Mouse (Mus musculus): ENCODE measurements around the gene 4931428F04Rik.
"Not testable (repeated sequence)": the region's sequence is repeated elsewhere in the genome, so short reads cannot be mapped to it uniquely, and the experiment has no call there.

The 4931428F04Rik gene

DNA sequence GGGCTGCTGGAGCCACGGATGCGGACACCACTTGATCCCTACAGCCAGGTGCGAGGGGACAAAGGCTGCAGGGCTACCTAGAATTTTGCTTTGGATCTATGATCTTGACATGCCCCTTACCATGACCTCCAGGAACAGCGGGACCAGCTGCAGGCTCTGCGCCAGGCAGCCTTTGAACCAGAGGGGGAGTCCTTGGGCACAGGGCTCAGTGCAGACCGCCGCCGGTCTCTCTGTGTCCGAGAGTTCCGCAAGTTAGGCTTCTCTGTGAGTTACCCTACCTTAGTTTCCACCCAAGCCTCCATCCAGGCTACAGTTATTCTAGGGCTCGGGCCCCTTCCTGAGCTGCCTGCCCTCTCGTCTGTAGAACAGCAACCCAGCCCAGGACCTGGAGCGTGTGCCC is 18.0 kb upstream of the 4931428F04Rik start:
- no peak for DNase-seq (ENCODE audit: low read depth, low spot score)

DNA sequence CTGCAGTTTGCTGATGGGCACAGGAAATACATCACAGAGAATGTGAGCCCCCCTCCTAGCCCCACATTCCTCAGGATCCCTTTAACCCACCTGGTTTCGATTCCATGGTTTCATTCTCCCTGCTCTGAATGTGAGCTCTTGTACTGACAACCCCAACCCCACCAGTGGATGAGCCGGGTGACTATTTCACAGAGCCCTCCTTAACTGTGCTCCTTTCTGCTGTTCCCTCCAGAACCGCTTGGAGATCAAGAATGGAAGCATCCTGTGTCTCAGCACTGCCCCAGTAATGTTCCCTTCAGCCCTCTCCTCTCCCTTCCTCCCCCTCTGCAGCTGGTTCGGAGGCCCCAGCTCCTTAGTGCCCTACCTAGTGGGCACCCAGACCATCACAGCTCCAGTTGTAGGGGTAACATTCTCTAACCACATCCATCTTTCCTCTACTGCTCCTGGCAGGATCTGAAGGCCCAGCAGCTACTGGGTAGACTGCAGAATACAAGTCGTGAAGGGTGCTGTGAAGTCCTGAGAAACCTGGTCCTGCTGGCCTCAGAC is 16.6 kb upstream of the 4931428F04Rik start:
- no peak for DNase-seq (ENCODE audit: low read depth, low spot score)

DNA sequence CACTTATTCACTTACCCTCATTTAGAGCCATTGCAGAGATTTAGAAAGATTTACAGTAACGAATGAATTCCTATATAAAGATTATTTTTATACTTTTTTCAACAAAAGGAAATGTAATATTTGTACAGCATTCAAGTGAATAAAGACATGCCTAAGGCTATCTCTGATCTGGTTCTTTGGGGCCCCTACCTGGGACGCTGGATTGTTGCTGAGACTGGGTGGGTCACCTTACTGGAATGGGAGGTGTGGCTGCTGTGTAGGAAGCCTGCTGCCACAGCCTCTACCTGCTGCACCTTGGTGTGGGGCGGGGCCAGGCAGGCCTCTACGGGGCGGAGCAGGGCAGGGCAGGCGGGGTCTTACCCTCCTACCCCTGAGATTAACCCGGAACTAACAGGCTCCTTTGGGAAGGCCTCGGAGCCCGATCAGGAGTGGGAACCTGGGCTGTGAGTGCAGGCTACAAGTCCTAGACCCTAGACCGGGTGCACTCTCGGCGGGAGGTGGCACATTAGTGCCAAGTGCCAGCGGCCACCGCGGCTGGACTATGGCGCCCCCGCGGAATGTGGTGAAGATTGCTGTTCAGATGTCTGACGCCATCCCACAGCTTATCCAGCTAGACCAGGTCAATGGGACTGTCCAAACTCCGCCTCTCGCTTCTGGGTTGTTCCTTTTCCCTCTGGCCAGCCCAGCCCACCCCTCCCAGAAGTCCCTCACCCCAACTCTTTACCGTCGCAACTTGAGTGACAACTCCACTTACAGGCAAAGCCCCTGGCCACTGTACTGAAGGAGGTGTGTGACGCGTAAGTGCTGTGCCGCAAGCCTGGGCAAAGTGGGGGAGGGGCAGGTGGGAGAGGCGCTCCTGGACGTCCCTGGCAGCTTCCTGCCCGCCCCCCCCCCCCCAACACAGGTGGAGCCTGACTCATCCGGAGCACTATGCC is 15.8 kb upstream of the 4931428F04Rik start, which contains the start of gene Elmo3:
TSS of gene Elmo3 (plus strand) at position 391 of the 935 bp plus-strand sequence.
- no peak for DNase-seq (ENCODE audit: low read depth, low spot score)

DNA sequence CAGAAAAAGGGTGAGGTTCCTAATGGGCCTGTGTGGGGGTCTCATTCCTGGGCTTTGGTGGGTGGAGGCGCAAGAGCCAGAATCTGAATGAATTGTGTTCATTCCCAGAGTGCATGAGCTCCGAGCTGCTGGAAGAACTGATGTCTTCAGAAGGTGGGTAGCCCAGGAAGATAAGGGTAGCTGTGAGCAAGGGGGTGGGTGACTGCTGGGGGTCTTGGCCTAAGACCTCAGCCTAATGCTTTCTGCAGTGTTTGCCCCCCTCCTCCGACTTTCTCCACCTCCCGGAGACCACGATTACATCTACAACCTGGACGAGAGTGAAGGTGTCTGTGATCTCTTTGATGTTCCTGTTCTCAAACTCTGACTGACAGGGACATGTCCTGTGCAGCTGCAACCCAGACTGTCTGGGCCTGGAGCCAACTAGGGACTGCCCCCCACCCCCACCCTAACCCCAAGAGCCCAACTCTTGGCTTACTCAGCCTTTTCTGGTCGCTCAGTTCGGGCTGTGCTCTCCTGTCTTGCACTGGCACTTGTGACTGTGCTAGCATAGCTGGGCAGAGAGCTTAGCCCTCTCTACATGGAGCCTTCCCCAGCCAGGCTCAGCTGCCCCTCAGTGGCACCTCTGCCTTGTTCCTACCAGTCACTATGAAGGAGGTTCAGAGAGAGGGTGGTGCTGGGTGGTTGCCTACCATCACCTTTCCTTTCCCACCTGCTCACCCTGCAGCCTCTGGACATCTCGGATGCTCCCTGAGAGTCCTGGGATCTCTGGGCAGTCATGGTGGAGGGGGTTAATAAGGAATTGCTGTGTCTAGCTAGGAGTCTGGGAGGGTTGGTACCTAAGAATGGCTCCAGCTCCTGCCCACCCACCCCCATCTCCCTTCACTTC is 14.9 kb upstream of the 4931428F04Rik start:
- DNase-seq (ENCODE audit: low read depth, low spot score), result no peak

DNA sequence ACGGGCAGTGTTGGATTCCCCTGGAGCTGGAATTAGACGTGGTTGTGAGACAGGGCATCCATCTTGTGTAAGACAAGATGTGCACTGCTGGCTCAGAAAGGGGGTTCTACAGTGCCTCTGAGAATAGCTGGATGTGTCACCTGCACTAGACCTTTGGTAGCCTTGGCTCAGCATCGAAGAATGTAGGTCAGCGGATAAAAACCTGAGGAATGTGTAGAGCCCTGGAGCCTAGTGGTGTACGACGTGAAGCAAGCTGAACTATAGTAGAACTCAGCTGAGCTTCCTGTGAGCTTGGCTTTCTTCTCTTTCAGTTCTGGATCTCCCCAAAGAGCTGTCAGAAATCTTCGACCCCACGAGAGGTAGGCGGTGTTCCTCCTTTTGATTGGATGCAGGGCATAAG is 14.2 kb upstream of the 4931428F04Rik start:
- no peak for DNase-seq (ENCODE audit: low read depth, low spot score)

DNA sequence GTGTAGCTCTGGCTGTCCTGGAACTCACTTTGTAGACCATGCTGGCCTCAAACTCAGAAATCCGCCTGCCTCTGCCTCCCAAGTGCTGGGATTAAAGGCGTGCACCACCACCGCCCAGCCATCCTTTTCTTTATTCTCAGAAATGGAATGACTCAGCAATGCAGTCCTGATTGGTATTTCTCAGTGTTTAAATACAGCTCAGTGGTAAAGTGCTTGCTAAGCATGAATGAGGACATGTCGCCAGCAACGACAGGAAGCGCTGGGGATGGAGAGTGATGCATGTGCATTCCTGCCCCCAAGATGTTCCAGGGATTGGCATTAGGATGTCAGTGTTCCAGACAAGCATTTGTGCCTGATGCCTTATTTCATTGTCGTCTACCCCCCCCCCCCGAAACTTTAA is 13.7 kb upstream of the 4931428F04Rik start:
- DNase-seq (ENCODE audit: low read depth, low spot score), result no peak

DNA sequence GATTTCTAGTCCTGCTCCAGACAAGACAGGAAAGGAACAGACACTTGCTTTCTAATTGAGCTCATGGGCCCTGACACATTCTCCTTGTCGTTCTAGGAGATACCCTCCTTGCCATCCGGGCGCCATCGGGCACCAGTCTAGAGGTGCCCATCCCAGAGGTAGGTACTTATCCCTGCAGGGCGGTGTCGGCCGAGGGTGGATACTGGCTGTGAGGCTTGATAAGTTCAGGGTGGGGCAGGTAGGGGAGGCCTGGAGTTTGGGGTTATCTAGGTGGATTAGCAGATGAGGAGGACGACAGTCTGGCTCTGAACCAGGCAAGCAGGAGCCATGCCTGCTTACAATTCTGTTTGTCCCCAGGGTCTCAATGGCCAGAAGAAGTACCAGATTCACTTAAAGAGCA is 10.3 kb upstream of the 4931428F04Rik start:
- DNase-seq (ENCODE audit: low read depth, low spot score), result no peak

DNA sequence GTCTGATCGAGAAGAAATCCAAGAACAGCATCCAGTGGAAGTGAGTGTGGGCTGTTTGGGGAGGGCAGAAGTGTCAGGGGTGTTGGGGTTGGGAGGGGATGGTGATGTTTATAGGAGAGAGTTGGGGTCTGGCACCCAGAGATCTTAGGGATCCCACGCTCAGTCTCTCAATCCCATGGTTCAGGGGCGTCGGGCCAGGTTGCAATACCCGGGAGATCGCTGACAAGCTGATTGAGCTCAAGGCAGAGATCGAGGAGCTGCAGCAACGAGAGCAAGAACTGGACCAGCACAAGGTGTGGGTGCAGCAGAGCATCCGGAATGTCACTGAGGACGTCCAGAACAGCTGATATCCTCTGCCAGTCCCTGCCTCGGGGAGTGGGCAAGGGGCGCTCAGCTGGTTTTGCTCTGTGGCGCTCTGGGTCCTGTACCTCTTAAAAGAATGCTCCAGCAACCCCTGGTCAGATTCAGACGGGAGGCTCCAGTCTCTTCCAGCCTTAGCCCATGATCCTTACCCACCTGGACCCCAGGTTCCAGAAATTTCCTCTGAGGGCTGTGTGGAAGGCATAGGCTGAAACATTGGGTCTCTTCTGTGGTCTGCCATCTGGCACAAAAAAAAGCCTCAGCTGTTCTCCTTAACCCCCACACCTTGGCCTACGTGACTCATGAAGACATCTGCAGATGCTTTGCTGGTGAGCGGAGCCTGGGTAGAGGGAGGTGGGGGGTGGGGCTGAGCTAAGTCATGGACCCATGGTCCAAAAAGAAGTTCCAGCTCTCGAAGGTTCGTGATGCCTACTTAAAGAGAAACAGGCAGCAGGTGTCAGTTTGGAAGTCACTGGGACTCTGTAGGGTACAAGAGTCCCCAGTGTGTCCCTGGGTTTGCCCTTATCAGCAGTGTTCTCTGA is 8.9 kb upstream of the 4931428F04Rik start:
- DNase-seq (ENCODE audit: low read depth, low spot score), result no peak

DNA sequence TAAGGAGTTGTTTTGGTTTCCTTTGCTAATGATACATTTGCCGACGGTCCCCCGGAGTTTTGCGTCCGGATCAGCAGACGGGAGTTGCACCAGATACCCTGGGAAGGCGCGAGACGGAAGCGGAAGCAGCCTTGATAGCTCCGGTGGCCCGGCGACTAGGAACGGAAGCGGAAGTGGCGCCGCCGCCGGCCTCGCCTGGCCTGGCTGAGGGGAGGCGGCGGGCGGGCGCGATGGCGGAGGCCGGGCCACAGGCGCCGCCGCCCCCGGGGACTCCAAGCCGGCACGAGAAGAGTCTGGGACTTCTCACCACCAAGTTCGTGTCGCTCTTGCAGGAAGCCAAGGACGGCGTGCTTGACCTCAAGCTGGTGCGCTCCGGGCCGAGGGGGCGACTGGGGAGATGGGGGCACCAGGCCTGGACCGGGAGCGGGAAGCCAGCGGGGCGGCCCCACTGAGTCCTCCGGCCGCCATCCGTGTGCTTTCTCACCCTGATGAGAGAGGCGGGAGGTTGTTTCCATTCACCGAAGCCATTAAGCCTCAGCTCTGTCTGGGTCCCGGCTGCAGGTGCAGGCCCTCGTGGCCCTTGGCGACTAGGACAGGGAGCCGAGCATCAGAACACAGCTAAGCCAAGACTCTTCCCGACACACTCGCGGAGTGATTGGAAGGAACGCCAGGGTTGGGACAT is 8.0 kb upstream of the 4931428F04Rik start, which contains the start of gene E2f4:
TSS of gene E2f4 (plus strand) at position 153 of the 682 bp plus-strand sequence.
- DNase-seq (ENCODE audit: low read depth, low spot score), result peak; percentile 74

DNA sequence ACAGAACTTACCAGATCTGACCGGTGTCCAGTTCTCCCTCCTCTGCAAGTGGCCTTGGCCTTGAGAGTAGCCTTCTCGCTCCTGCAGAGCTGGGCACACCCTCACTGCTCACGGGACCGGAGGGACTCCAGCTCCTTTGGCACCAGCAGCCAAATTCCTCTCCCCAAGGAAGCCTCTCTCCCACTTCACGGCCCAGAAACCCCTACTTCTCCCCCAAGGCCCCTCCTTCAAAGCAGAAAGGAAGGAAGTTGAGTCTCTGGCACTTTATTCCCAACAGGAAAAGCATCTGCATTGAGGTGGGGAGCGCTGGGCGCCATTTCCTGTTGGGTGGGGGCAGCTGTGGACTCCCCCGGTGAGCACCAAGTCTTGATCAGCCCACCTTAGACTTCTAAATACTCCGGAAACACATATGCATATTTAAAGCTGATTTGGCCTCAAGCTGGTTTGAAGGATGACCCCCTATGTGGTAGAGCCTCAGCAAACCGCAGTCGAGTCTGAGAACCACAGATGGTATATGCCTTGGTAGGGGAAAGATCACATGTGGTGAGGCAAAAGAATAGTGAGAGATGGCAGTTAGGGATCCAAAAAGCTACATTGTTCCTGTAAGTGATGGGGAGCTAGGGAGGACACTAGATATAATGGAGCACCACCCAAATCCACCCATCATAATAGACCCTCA is 6.4 kb upstream of the 4931428F04Rik start, which contains the start of gene Exoc3l:
TSS of gene Exoc3l (minus strand) at position 207 of the 679 bp plus-strand sequence.
- DNase-seq (ENCODE audit: low read depth, low spot score), result no peak

DNA sequence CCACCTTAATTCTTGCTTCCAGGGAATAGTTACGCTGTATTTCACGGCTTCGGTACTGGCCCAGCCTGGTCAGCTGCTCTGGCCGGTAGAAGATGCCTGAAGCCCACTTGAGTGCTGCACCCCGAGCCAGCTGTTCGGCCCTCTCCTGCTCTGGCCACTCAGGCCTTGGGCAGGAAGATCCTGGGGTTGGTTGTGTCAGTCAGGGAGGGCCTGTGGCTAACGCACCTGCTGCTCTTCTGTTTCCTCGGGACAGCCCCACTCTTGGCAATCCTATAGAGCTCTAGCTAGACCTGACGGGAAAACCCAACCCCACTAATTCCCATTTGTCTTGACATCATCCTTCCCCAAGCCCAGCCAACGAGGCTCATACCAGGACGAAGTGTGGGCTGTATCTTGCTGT is 5.6 kb upstream of the 4931428F04Rik start:
- DNase-seq (ENCODE audit: low read depth, low spot score), result no peak

DNA sequence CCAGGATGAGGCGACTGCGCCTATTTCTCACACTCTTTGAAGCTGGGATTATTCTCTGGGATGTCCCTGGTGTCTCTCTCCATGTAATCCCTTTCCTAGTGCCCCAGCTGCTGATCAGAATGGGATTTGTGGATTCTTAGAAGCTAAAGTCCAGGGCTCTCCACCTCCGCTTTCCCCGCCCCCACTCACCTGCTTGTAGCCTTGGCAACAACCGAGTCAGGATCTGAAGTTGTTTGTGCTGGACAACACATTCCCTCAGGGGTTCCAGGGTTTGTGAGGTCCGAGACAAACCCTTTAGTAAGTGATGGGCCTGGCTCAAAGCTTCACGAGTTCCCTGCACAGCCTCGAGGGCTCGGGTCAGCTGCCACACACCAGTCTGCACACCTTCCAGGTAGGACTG is 5.1 kb upstream of the 4931428F04Rik start:
- DNase-seq (ENCODE audit: low read depth, low spot score), result no peak

DNA sequence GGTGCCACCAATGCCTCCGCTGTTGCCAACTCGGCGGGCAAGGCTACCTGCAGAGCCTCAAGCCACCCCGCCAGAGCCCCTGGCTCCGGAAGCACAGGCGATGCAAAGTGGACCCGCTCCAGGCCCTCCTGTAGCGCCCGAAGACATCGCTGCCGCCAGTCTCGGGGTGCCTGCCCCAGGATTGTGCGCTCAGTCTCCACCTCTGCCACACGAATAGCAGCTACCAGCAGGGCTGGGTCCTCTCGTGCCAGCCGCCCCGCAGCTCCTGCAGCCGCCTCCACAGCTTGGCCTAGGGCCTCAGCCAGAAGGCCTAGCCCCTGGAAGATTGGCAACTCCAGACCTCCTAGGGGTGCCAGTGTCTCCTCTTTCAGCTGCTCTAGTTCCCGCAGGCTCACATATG is 3.7 kb upstream of the 4931428F04Rik start:
- no peak for DNase-seq (ENCODE audit: low read depth, low spot score)

DNA sequence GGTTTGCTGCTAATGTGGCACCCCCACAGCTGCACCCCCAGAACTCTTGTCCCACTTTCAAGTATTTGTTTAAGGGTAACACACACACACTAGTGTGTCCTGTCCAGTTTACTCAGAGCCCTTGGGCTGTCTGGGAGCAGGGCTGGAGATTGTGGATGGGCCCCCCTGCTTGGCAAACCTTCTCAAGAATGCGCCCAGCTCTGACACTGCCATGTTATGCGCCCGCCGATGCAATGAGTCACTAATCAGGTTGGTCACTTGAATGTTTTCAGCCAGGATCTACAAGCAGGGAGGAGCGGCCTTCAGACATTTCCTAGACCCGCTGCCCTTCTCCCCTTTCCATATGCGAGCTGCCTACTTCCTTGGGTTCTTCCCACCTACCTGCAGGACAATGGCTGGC is 2.8 kb upstream of the 4931428F04Rik start:
- no peak for DNase-seq (ENCODE audit: low read depth, low spot score)

DNA sequence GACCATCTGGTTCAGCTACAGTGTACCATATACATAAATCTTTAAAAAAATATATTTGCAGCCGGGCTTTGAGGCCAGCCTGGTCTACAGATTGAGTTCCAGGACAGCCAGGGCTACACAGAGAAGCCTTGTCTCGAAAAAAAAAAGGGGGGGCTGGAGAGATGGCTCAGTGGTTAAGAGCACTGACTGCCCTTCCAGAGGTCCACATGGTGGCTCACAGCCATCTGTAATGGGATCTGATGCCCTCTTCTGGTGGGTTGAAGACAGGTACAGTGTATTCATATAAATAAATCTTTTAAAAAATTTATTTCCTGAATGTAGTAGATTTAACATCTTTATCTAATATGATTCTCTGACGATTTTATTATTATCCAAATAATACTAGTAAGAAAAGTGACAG is 2.1 kb upstream of the 4931428F04Rik start:
- not testable (repeated sequence) for DNase-seq (ENCODE audit: low read depth, low spot score)

DNA sequence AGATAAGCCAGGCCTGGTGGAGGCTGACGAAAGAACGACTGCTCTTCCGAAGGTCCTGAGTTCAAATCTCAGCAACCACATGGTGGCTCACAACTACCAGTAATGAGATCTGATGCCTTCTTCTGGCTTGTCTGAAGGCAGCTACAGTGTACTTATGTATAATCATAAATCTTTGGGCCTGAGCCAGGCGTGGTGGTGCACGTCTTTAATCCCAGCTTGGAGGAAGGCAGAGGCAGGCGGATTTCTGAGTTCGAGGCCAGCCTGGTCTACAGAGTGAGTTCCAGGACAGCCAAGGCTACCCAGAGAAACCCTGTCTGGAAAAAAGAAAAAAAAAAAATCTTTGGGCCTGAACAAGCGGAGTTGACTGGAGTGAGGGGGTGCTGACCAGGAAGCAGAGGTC is 1.7 kb upstream of the 4931428F04Rik start:
- DNase-seq (ENCODE audit: low read depth, low spot score), result not testable (repeated sequence)

DNA sequence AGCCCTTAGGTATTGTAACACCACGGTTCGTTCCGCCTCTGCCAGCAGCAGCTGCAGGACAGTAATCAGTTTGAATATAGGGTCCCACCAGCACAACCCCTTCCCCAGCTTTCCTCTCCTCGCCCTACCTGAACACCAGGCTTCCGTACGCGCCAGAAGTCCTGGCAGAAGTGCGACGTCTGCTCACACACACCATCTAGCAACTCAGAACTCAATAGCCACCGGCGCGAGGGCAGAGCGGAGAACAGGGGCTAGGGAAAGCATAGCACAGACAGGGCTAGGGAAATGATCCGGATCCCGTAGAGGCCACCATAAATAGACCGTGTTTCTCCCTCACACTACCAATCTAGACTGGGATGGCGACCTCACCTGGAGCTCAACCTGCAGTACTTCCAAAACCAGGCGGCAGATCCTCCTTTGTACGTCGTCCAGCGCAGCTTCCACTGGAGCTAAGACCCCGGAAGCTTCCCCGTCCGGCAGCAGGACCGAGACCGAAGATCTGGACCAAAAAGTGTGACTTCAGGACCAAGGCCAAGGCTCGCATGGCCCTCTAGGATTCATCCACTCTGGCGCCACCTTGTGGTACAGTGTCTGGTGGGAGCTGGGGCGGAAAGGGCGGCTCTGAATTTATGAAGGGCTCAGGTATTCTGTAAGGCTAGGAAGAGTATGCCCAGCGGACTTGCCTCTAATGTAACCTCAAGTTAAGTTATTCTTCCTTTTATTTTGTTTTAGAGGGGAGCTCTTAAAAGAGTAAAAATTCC is 1.1 kb upstream of the 4931428F04Rik start:
- DNase-seq (ENCODE audit: low read depth, low spot score), result no peak

DNA sequence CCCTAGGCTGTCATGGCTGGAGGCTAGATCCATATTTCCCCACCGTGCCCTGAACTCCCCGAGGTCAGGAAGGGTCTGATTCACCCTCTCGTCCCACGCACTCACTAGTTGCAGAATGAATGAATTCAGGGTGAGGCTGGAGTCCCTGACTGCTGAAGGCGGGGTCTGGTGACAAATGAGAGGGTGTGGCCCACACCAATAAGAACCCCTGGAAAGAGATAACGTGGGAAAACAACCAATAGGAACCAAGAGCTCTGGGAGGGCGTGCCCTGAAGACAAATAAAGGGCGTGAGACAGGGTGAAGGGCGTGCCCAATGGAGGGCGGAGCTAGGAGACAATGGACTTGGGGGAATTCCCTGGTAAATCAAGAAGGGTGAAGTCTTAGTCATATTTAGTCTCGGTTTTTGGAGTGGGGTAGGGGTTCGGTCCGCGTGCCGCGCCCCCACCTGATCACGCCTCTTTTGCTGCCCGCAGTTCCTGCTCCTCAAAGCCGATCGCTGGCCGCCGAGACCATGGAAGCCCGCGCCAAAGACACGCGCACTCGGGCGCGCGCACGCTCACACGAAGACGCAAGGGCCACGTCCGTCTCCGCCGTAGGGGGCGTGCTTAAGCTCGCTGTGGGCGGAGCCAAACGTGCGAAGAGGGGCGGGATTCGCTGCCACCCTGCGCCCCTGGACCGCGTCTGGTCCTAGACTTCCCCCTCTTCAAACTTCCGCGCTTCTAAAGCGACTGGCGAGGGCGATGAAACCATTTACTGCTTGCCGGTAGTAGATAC is 519 bp downstream of the 4931428F04Rik start:
- DNase-seq (ENCODE audit: low read depth, low spot score), result peak; percentile 94

All from brain, embryonic 18.5 days (tissue).